Mouse (Mus musculus): ENCODE measurements at regions not wholly inside any gene's neighbourhood (a gene's known extent, or its start where the extent isn't known, plus 50 kb on each side); places are given as distances from the start of the nearest gene placed in this dataset.

GRCm38 (mm10) chr14:88410722-88411437 lies 60.3 kb downstream of the Pcdh20 start:
- no peak for DNase-seq
- intact Hi-C loops (cut with DNase I) = no loop called here

GRCm38 (mm10) chr14:88399270-88399669 lies 71.9 kb downstream of the Pcdh20 start:
- intact Hi-C loops (cut with DNase I) = no loop called here
- DNase-seq = no peak

- intact Hi-C loops (cut with DNase I) = no loop called here
- DNase-seq = no peak
These were observed 74.0 kb downstream of the Pcdh20 start for GRCm38 (mm10) chr14:88397187-88397586.

GRCm38 (mm10) chr14:88395016-88395415 lies 76.2 kb downstream of the Pcdh20 start:
- DNase-seq = no peak
- intact Hi-C loops (cut with DNase I) = no loop called here

- DNase-seq = peak; percentile 16
- intact Hi-C loops (cut with DNase I) = no loop called here
These were observed 86.6 kb downstream of the Pcdh20 start for GRCm38 (mm10) chr14:88384553-88384952.

GRCm38 (mm10) chr14:88347177-88347576 lies 124.0 kb downstream of the Pcdh20 start:
- peak; percentile 3 for DNase-seq
- intact Hi-C loops (cut with DNase I) = no loop called here

GRCm38 (mm10) chr14:88337304-88337703 lies 133.9 kb downstream of the Pcdh20 start:
- intact Hi-C loops (cut with DNase I) = no loop called here
- no peak for DNase-seq

- DNase-seq = no peak
- intact Hi-C loops (cut with DNase I) = no loop called here
These were observed 140.6 kb downstream of the Pcdh20 start for GRCm38 (mm10) chr14:88330613-88331012.

- intact Hi-C loops (cut with DNase I) = no loop called here
- DNase-seq = no peak
These were observed 144.8 kb downstream of the Pcdh20 start for GRCm38 (mm10) chr14:88326411-88326810.

- intact Hi-C loops (cut with DNase I) = no loop called here
- DNase-seq = no peak
These were observed 192.9 kb downstream of the Pcdh20 start for GRCm38 (mm10) chr14:88278327-88278726.

- intact Hi-C loops (cut with DNase I) = no loop called here
- DNase-seq = no peak
These were observed 206.4 kb downstream of the Pcdh20 start for GRCm38 (mm10) chr14:88264771-88265170.

- intact Hi-C loops (cut with DNase I) = no loop called here
- no peak for DNase-seq
These were observed 212.2 kb downstream of the Pcdh20 start for GRCm38 (mm10) chr14:88259034-88259433.

GRCm38 (mm10) chr14:88255131-88255530 lies 216.1 kb downstream of the Pcdh20 start:
- intact Hi-C loops (cut with DNase I) = no loop called here
- no peak for DNase-seq

All from left cerebral cortex, postnatal 4 days (tissue).